Mouse (Mus musculus) lung, postnatal 0 days (tissue): Measurements from ENCODE around the gene Csrp3.

Experiments used
- CTCF ChIP-seq: IDR thresholded peaks from 2 replicates; pipeline ENCODE4 v1.5.1; 2016; ENCODE audit warnings: antibody characterized with exemption, mild to moderate bottlenecking
- EP300 ChIP-seq: IDR thresholded peaks from 2 replicates; pipeline ENCODE4 v1.6.1; 2016; ENCODE audit warnings: antibody characterized with exemption, mild to moderate bottlenecking, control low read depth

DNA sequence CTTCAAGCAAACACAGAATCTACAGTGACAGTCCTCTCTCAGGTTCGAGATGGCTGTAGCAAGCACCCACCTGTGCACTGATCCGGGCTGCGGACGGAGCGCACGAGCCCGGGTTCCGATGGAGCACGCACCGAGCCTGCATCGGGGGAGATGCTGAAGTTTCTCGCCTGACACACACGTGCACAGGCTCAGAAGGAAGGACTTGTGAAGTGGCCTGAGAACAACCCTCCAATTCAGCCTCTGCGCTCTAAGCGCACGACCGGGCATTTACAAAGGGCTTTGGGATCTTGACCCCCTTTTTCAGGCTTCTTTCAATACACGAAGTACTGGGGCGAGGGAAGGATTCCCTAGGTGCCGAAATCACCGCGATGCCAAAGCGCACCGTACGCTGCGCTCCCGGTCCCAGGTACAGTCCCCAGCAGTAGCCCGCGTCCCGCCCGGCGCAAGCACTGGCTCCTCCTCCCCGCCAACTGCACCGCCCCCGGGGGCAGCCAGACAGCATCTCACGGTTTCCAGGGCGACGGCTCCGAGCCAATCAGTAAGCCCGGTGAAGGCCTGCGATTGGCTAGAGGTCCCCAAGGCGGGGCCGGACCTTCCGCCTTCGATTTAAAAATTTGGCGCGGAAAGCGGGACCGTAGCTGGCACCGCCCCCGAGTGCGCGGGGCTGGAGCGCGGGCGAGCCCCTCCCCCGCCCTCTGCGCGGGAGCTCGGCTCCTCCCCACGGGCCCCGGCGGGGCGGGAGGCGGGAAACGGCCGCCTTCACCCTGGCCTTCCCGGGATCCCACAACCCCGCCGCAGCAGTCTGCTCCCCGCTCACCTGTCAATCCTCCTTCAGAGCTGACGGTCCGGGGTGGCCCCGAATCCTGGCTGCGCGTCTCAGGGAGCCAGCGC lies 33.0 kb upstream of the Csrp3 start:
- TF ChIP-seq EP300 = no peak
- no peak for TF ChIP-seq CTCF
